Mouse (Mus musculus): Measurements from ENCODE around the gene Atg10.
"Not testable (repeated sequence)": the region's sequence is repeated elsewhere in the genome, so short reads cannot be mapped to it uniquely, and the experiment has no call there.

The Atg10 gene

DNA sequence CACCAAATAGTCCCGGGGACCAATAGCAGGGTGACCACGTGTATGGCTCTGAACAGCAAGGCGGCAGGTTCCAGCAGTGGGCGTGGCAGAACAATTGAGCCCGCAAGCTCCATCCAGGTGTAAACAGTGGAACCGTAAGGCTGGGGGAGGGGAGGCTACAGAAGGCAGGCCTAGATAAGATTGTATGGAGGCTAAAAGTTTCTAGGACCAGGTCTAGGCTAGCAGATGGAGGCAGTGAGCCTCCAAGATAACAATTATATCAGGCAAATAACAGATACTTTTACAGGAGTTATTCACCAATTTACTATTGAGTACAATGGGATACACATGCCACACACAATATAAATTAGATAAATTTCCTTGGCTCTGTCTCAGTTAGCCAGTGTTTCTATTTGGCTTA lies 284.6 kb downstream of the Atg10 start:
- no peak for DNase-seq (ENCODE audit: low read depth)

DNA sequence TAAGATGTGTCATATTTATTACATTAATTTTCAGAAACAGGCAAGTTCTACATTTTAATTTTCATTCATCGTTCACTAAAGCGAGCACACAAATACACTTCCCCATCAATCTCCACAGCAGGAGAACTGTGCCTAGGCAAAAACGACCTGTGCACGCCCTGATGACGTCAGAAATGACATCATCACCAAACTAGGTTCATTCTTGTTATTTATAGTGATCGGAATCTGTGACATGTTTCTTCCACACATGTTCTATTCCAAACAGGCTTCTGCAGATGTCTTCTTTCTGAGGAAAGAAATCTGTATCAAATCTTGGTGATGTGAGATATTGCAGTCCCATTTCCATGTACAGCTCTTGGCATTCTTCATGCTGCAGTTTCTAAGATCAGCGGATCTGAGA lies 287.9 kb downstream of the Atg10 start:
- DNase-seq (ENCODE audit: low read depth) = no peak

DNA sequence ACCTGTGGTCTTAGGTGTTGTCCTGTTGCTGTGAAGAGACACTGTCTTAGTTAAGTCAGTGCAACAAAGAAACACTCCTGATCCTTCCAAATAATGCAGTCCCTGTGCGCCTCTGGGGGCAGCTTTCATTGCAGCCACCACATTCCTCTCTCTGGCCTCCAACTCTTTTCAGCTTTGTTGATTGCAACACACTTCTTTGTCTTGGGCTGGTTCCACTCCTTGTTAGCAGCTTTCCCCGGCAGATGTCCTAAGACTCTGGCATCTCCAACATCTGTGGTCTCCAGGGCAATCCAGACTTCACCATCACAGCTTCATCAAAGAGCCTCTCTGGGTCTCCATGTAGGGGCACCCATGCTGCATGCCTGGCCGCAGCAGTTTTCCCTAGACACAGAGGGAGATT lies 290.5 kb downstream of the Atg10 start:
- DNase-seq (ENCODE audit: low read depth) = no peak

DNA sequence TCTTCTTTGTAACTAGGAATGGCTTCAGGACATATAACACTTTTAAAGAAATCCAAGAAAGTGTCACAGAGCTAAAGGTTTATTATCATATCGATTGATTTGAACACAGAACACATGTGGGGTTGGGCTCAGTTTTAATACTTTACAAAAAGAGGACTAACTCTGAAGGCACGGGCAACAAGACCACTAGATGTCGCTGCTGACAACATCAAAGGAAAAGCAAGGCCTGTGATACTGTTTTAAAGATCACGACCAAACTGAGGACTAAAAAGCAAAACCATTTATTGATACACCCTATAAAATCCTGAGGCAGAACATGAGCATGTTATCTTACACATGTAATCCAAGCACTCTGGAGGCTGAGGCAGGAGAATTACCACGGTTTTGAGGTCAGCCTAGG lies 293.9 kb downstream of the Atg10 start:
- DNase-seq (ENCODE audit: low read depth) = peak; percentile 89

GRCm38 (mm10) chr13:90928266-90928665 lies 295.5 kb downstream of the Atg10 start:
- DNase-seq (ENCODE audit: low read depth) = not testable (repeated sequence)

- DNase-seq (ENCODE audit: low read depth) = peak; percentile 5
These were observed 296.7 kb downstream of the Atg10 start for GRCm38 (mm10) chr13:90926938-90927633.

DNA sequence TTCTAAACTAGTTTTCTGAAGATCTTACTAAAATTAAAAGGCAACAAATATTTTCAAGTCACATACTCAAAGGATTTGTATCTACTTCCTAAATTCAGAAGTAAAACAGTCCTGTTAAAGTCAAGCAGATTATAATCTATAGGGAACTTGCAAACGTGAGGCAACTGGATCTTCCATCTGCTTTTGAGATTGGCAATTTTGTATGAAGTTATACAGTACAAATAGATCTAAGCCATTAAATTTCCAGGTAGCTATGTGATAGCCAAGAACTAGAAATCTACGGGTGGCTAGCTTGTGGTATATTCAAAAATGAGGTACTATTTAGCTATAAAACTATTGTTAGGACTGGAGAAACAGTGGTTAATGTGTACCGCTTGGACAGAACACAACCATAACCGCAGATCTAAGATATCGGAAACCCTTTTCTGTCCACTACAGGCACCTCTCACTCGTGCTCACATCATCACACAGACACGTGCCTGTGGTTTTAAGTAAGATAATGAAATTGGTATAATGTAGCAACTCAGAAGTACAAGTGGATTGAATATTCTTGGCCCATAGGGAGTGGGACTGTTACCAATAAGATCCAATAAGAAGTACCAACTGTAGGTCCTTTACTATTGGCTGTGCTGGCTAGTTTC lies 297.5 kb downstream of the Atg10 start:
- DNase-seq (ENCODE audit: low read depth) = peak; percentile 5

GRCm38 (mm10) chr13:90925191-90925590 lies 298.6 kb downstream of the Atg10 start:
- DNase-seq (ENCODE audit: low read depth) = peak; percentile 5

GRCm38 (mm10) chr13:90924072-90924471 lies 299.7 kb downstream of the Atg10 start:
- DNase-seq (ENCODE audit: low read depth) = peak; percentile 32

DNA sequence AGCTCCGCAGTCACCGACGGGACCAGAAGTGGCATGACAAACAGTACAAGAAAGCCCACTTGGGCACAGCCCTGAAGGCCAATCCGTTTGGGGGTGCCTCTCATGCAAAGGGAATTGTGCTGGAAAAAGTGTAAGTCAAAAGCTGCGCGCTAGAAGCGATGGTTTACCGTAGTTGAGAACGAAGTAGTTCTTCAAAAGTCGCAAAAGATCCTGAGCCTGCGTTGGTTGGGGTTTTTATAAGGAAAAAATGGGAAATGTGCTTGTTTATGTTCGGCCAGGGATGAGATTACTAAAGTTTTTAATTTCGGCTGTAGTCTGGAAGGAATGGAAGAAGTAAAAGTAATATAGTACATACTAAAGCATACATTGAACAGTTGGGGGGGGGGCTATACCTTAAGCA lies 300.2 kb downstream of the Atg10 start:
- peak; percentile 44 for DNase-seq (ENCODE audit: low read depth)

- DNase-seq (ENCODE audit: low read depth) = peak; percentile 97
These were observed 300.8 kb downstream of the Atg10 start, which contains the start of gene Rps23 for GRCm38 (mm10) chr13:90922751-90923612. Gene Rps23, plus strand, starts transcription at chr13:90922958.

DNA sequence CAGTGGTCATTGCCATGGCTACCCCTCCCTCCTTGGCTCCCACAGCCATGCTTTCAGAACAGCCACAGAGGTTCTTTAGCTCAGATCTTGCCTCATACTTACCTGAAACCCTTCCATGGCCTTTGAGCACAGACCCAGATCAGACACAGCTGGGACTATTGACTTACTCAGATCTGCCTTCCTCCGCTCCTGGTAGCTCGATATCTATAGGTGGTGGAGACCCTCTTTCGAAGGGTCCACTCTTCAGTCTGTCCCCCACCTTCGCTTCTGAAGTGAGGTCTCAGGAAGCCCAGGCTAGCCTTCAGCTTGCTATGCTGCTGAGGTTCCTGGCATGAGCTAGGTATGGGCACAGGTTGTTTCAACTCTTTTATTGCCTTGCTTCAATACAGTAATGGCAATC lies 309.0 kb downstream of the Atg10 start:
- DNase-seq (ENCODE audit: low read depth) = no peak

- DNase-seq (ENCODE audit: low read depth) = no peak
These were observed 310.0 kb downstream of the Atg10 start for GRCm38 (mm10) chr13:90913675-90914192.

DNA sequence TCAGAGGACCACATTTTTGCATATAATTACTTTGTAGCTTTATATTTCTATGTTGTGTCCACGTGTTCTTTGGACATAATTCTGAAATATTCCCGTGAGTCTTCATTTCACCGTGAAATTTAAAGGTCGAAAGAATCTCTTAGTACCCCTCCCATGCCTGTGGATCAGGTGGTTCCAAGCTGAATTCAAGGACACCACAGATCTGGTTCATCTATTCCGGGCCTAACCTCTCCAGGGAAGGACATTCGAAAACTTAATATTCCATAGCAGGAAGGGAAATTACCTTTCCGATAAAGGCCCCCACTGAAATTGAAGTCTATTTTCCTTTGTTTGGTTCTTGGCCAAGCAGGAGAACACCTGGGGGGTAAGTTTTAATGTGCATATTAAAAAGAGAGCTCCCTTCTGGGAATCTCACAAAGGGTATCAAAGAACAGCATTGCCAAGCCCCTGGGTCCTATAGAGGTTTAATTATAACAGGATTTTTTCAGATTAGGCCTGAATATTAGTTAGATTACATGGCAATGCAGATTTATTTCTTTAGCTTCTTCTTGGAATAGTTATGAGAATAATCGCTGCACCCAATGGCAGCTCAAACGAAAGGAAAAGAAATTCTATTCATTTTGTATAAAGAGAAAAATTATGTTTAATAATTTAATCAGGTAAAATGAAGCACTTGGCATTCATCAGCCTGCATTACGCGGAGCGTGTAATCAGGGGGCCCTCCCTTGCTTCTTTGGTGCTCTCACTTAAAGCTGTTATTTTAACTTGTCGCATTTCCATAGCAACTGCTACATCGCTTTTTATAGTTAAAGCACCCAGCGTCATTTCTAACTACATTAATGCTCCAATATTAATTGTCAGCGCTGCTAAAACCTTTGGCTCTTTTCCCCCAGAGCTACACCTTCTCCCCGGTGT lies 310.8 kb downstream of the Atg10 start:
- no peak for DNase-seq (ENCODE audit: low read depth)

DNA sequence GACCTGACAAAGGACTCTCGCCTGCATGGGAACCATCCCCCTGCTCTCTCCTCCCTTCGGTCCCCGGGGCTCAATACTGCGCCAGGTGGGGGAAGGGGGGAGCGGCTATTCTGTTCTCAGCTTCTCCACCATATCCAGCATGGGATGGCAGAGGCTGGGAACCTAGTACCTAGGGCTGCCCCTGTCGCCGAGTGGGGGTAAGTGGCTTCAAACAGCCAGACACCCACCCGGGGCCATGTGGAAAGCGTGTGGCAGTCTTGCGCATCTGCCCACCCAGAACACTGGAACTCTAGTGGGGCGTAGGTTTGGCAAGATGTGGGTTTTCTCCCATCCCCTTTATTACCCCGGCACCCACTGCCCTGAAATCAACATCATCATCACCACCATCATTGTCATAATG lies 316.4 kb downstream of the Atg10 start:
- no peak for DNase-seq (ENCODE audit: low read depth)

DNA sequence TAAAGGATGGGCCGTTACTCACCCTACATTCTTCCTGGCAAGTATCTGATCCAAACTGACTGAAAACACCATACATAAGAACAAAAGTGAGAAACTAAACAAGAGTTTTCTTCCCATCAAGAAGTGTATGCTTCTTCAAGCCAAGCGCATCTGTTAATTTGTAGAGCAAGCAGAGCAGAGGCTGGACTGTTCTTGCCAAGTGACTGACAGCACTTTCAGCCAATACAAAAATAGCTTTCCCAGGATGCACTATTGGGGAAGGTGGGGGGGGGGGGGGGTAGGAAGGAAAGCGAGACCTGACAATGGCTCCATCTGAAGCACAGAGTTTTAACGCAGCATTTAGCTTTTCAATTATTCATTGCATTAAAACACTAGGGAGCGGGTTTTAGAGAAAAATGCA lies 318.6 kb downstream of the Atg10 start, which contains the start of gene Atp6ap1l:
Gene Atp6ap1l, minus strand, starts transcription at position 180 of the 400 bp plus-strand sequence.
- no peak for DNase-seq (ENCODE audit: low read depth)

DNA sequence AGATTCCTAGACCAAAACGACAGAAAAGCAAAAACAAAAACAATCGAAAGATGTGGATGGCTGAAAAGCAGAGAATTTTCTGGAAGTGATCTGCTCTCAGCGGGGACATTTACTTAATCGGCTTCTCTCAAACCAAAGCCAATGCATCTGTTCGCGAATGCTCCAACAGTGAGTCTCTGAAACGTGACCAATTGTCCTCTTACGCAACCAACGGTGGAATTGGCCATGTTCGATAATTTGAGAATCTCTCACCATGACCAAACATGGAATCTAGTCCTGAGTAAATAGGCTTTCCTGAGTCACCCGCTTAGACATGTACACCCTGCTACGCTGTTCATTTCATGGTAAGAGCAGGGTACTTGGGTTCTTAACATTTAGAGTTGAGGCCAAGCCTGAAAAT lies 326.9 kb downstream of the Atg10 start:
- no peak for DNase-seq (ENCODE audit: low read depth)

DNA sequence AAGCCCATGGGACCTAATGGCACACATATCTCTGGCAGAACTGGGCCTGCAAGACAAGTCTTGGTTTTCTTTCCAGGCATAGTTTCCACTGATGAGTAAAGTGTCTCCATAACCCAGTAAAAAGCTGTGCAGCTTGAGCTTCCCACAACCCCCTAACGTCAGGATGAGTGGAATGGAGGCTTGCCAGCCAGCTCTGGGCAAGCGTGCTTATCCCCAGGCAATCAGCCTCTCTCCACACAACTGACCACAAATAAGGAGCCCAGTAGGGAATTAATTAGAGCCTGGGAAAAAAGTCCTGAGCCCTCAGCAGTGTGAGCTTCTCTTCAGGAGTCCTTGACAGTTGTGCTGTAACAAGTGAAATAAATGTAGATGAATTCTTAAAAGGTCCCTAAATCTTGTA lies 327.7 kb downstream of the Atg10 start:
- no peak for DNase-seq (ENCODE audit: low read depth)

GRCm38 (mm10) chr13:90894819-90895218 lies 328.9 kb downstream of the Atg10 start:
- DNase-seq (ENCODE audit: low read depth) = no peak

- DNase-seq (ENCODE audit: low read depth) = no peak
These were observed 333.7 kb downstream of the Atg10 start for GRCm38 (mm10) chr13:90890111-90890510.

DNA sequence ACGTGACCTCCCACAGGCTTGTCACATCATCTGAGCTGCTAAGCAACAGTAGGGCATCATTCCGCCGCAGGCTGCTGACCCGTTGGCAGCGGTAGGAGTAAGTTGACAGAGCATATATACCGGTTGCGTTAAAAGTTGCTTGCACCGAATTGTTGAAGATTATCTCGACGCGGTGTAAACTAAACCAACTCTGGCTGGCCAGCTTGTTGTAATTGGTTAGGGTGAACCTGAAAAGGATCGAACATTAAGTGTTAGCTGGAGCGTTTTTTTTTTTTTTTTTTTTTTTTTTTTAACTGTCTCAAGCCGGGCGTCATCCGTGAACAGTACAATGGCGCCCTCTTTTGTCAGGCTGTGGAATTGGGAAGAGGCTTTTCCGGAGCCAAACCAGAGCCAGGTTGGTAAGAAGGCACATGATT lies 337.2 kb downstream of the Atg10 start:
- peak; percentile 70 for DNase-seq (ENCODE audit: low read depth)

All from induced T-regulatory cell, adult 2 months (primary cell).